Mouse (Mus musculus) lung, embryonic 15.5 days (tissue): ENCODE results near the gene Tmtc2. TPM values are rescaled to one million over a fixed set of nuclear protein-coding genes. Genes with fewer than 3 reads are reported as not detected.

ENCODE experiments used
- ATAC-seq: fragments of 200-750 bp; cut with Nextera tagmentation; 2 replicates; pipeline ENCODE4 v1.8.0; 2017; ENCODE audit warnings: moderate number of reproducible peaks, borderline replicate concordance; ENCODE audit not compliant: low FRiP score, low TSS enrichment; ENCODE audit errors: extremely low read depth
- H3K27ac ChIP-seq: fragments of 300-500 bp; sonication (generic); 2 replicates; pipeline ENCODE4 v1.5.1; 2015; ENCODE audit warnings: moderate library complexity, mild to moderate bottlenecking, inconsistent platforms
- H3K27me3 ChIP-seq: fragments of 300-500 bp; sonication (generic); 2 replicates; pipeline ENCODE4 v1.6.1; 2015; ENCODE audit warnings: inconsistent platforms
- H3K36me3 ChIP-seq: fragments of 300-500 bp; sonication (generic); 2 replicates; pipeline ENCODE4 v1.6.1; 2015; ENCODE audit warnings: inconsistent platforms
- H3K4me1 ChIP-seq: fragments of 300-500 bp; sonication (generic); 2 replicates; pipeline ENCODE4 v1.6.1; 2015; ENCODE audit warnings: inconsistent platforms
- H3K4me2 ChIP-seq: fragments of 300-500 bp; sonication (generic); 2 replicates; pipeline ENCODE4 v1.6.1; 2015; ENCODE audit warnings: inconsistent platforms, mild to moderate bottlenecking, moderate library complexity
- H3K4me3 ChIP-seq: fragments of 300-500 bp; sonication (generic); 2 replicates; pipeline ENCODE4 v1.5.1; 2015; ENCODE audit warnings: mild to moderate bottlenecking, inconsistent platforms
- H3K9ac ChIP-seq: fragments of 300-500 bp; sonication (generic); 2 replicates; pipeline ENCODE4 v1.6.1; 2015; ENCODE audit warnings: inconsistent platforms
- H3K9me3 ChIP-seq: fragments of 300-500 bp; sonication (generic); 2 replicates; pipeline ENCODE4 v1.6.1; 2016; ENCODE audit warnings: inconsistent platforms
- WGBS: fragments of 180-500 bp; shearing (Covaris S2); methylation state at CpG from one replicate; pipeline ENCODE4 v1.1.7; 2015; 5-methylcytosine and 5-hydroxymethylcytosine counted together
- polyA plus RNA-seq: library from polyadenylated mRNA; unstranded; fragments of >200 nt; fragmentation: Nextera tagmentation; extraction: Ambion mirVana; gene quantifications from 2 replicates; pipeline ENCODE4 v1.2.1, GENCODE M21; 2015

Tmtc2 gene
- polyA plus RNA-seq, 1 experiment from 2014 or later: 9.7 TPM

- WGBS: 57% methylated on average over 7 of the region's 7 CpGs
- H3K9ac ChIP-seq: peak overlapping the region; percentile 14; the same call in 1 of the 2 replicates
- no peak for ATAC-seq
Measured at GRCm38 (mm10) chr10:105572301-105572700, 1.9 kb downstream of the Tmtc2 start.

GRCm38 (mm10) chr10:105571831-105572230 is 2.4 kb downstream of the Tmtc2 start:
- peak overlapping the region; percentile 92 for H3K4me2 ChIP-seq
- ATAC-seq: no peak
- H3K4me3 ChIP-seq: peak overlapping the region; percentile 64
- H3K9ac ChIP-seq: peak overlapping the region; percentile 14; the same call in 1 of the 2 replicates
- 51% methylated on average over 4 of the region's 4 CpGs for WGBS
- H3K27ac ChIP-seq: no peak overlapping the region
- no peaks in the 10 kb centered on the region for H3K36me3 ChIP-seq
- no peaks in the 10 kb centered on the region for H3K9me3 ChIP-seq
- H3K27me3 ChIP-seq: no peaks in the 10 kb centered on the region
- H3K4me1 ChIP-seq: peaks cover 8% of the 10 kb centered on the region; the same call in 1 of the 2 replicates

More at GRCm38 (mm10) chr10:105572301-105572700, 1.9 kb downstream of the Tmtc2 start:
- Histone ChIP-seq H3K27me3 (no peaks in the 10 kb centered on the region), H3K4me3 (peak overlapping the region; percentile 64), H3K36me3 (no peaks in the 10 kb centered on the region), H3K9me3 (no peaks in the 10 kb centered on the region), H3K4me1 (peaks cover 8% of the 10 kb centered on the region; the same call in 1 of the 2 replicates), H3K4me2 (peak overlapping the region; percentile 92), H3K27ac (no peak overlapping the region)

GRCm38 (mm10) chr10:105571019-105571418 is 3.2 kb downstream of the Tmtc2 start:
- Histone ChIP-seq H3K4me1 (peaks cover 8% of the 10 kb centered on the region; the same call in 1 of the 2 replicates), H3K27ac (no peak overlapping the region), H3K27me3 (no peaks in the 10 kb centered on the region), H3K9ac (no peak overlapping the region), H3K4me2 (peak overlapping the region; percentile 13; the same call in 1 of the 2 replicates), H3K36me3 (no peaks in the 10 kb centered on the region), H3K9me3 (no peaks in the 10 kb centered on the region), H3K4me3 (no peak overlapping the region)
- 80% methylated on average over 8 of the region's 8 CpGs for WGBS
- no peak for ATAC-seq

GRCm38 (mm10) chr10:105569573-105569972 is 4.7 kb downstream of the Tmtc2 start:
- no peak overlapping the region for H3K4me3 ChIP-seq
- peaks cover 8% of the 10 kb centered on the region; the same call in 1 of the 2 replicates for H3K4me1 ChIP-seq
- H3K27ac ChIP-seq: no peak overlapping the region
- no peak overlapping the region for H3K9ac ChIP-seq
- H3K4me2 ChIP-seq: no peak overlapping the region
- 65% methylated on average over 4 of the region's 4 CpGs for WGBS
- ATAC-seq: no peak
- no peaks in the 10 kb centered on the region for H3K36me3 ChIP-seq
- no peaks in the 10 kb centered on the region for H3K9me3 ChIP-seq
- no peaks in the 10 kb centered on the region for H3K27me3 ChIP-seq

GRCm38 (mm10) chr10:105567825-105568531 is 6.3 kb downstream of the Tmtc2 start:
- 76% methylated on average over 8 of the region's 8 CpGs for WGBS
- no peak overlapping the region for H3K4me3 ChIP-seq
- H3K4me2 ChIP-seq: no peak overlapping the region

GRCm38 (mm10) chr10:105561548-105561947 is 12.7 kb downstream of the Tmtc2 start:
- 50% methylated on average over 4 of the region's 4 CpGs for WGBS
- Histone ChIP-seq H3K27ac (no peak overlapping the region), H3K9ac (no peak overlapping the region), H3K4me3 (no peak overlapping the region), H3K27me3 (no peaks in the 10 kb centered on the region), H3K36me3 (no peaks in the 10 kb centered on the region), H3K4me2 (no peak overlapping the region), H3K4me1 (peaks cover 12% of the 10 kb centered on the region; the same call in 1 of the 2 replicates), H3K9me3 (no peaks in the 10 kb centered on the region)
- ATAC-seq: peak; percentile 78; the same call in 1 of the 2 replicates

More at GRCm38 (mm10) chr10:105567825-105568531, 6.3 kb downstream of the Tmtc2 start:
- ATAC-seq: no peak
- Histone ChIP-seq H3K9ac (no peak overlapping the region), H3K27ac (no peak overlapping the region), H3K36me3 (no peaks in the 10 kb centered on the region), H3K4me1 (peaks cover 8% of the 10 kb centered on the region; the same call in 1 of the 2 replicates), H3K9me3 (no peaks in the 10 kb centered on the region), H3K27me3 (no peaks in the 10 kb centered on the region)

- ATAC-seq: no peak
- H3K4me3 ChIP-seq: no peak overlapping the region
Measured at GRCm38 (mm10) chr10:105557581-105557980, 16.7 kb downstream of the Tmtc2 start.

GRCm38 (mm10) chr10:105556890-105557572 is 17.2 kb downstream of the Tmtc2 start:
- WGBS: 64% methylated on average over 6 of the region's 6 CpGs
- no peak overlapping the region for H3K4me2 ChIP-seq
- H3K27ac ChIP-seq: no peak overlapping the region
- H3K4me3 ChIP-seq: no peak overlapping the region
- H3K27me3 ChIP-seq: no peaks in the 10 kb centered on the region
- H3K9me3 ChIP-seq: no peaks in the 10 kb centered on the region
- ATAC-seq: no peak
- H3K36me3 ChIP-seq: no peaks in the 10 kb centered on the region
- H3K4me1 ChIP-seq: peaks cover 19% of the 10 kb centered on the region; the same call in 1 of the 2 replicates
- H3K9ac ChIP-seq: no peak overlapping the region

More at GRCm38 (mm10) chr10:105557581-105557980, 16.7 kb downstream of the Tmtc2 start:
- 61% methylated on average over 5 of the region's 5 CpGs for WGBS
- peaks cover 19% of the 10 kb centered on the region; the same call in 1 of the 2 replicates for H3K4me1 ChIP-seq
- H3K27ac ChIP-seq: no peak overlapping the region
- no peaks in the 10 kb centered on the region for H3K9me3 ChIP-seq
- H3K4me2 ChIP-seq: no peak overlapping the region
- no peaks in the 10 kb centered on the region for H3K36me3 ChIP-seq
- H3K27me3 ChIP-seq: no peaks in the 10 kb centered on the region
- no peak overlapping the region for H3K9ac ChIP-seq

- no peaks in the 10 kb centered on the region for H3K36me3 ChIP-seq
- ATAC-seq: no peak
- H3K9ac ChIP-seq: no peak overlapping the region
- no peak overlapping the region for H3K4me3 ChIP-seq
- H3K4me2 ChIP-seq: no peak overlapping the region
- no peaks in the 10 kb centered on the region for H3K9me3 ChIP-seq
- 46% methylated on average over 2 of the region's 2 CpGs for WGBS
- peaks cover 15% of the 10 kb centered on the region; the same call in 1 of the 2 replicates for H3K4me1 ChIP-seq
- no peak overlapping the region for H3K27ac ChIP-seq
- no peaks in the 10 kb centered on the region for H3K27me3 ChIP-seq
Measured at GRCm38 (mm10) chr10:105554153-105554552, 20.1 kb downstream of the Tmtc2 start.

- Histone ChIP-seq H3K4me2 (no peak overlapping the region), H3K9me3 (no peaks in the 10 kb centered on the region), H3K4me1 (no peaks in the 10 kb centered on the region), H3K9ac (no peak overlapping the region), H3K4me3 (no peak overlapping the region), H3K27ac (no peak overlapping the region), H3K27me3 (no peaks in the 10 kb centered on the region), H3K36me3 (no peaks in the 10 kb centered on the region)
- 80% methylated on average over 2 of the region's 2 CpGs for WGBS
- no peak for ATAC-seq
Measured at GRCm38 (mm10) chr10:105548040-105548439, 26.2 kb downstream of the Tmtc2 start.

- H3K4me2 ChIP-seq: no peak overlapping the region
- no peaks in the 10 kb centered on the region for H3K36me3 ChIP-seq
- 91% methylated on average over 2 of the region's 2 CpGs for WGBS
- no peak overlapping the region for H3K27ac ChIP-seq
- H3K9ac ChIP-seq: no peak overlapping the region
- H3K4me3 ChIP-seq: no peak overlapping the region
- H3K4me1 ChIP-seq: 0 out of 2 replicates have a peak, but pooled peaks cover 2% of the 10 kb centered on the region
- no peaks in the 10 kb centered on the region for H3K9me3 ChIP-seq
- H3K27me3 ChIP-seq: no peaks in the 10 kb centered on the region
- no peak for ATAC-seq
Measured at GRCm38 (mm10) chr10:105544004-105545003, 29.9 kb downstream of the Tmtc2 start.
